Mouse (Mus musculus) spleen, adult 2 months (tissue): Measurements from ENCODE around the gene Zbbx.

Source experiments
- CTCF ChIP-seq: fragments of 200-500 bp; IDR thresholded peaks from 2 replicates; pipeline ENCODE4 v1.5.1; 2011; ENCODE audit warnings: mild to moderate bottlenecking, inconsistent platforms; ENCODE audit not compliant: insufficient read depth, insufficient read length, insufficient replicate concordance; ENCODE audit errors: extremely low read depth
- POLR2A ChIP-seq: fragments of 200-500 bp; IDR thresholded peaks from 2 replicates; pipeline ENCODE4 v1.6.1; 2011; ENCODE audit warnings: low read depth, low read length, inconsistent platforms

GRCm38 (mm10) chr3:75141876-75142275 is 23.0 kb downstream of the Zbbx start:
- TF ChIP-seq POLR2A (no peak), CTCF (no peak)
